Mouse (Mus musculus) testis, adult 2 months (tissue): Measurements from ENCODE around the gene Mlc1. TPM values are rescaled to one million over a fixed set of nuclear protein-coding genes. Genes with fewer than 3 reads are reported as not detected.

Experiments
- H3K27ac ChIP-seq: fragments of 200-500 bp; 2 replicates; pipeline ENCODE4 v1.5.1; 2012; ENCODE audit warnings: low read depth, low read length; ENCODE audit not compliant: control insufficient read depth, insufficient read depth
- H3K27me3 ChIP-seq: fragments of 200-500 bp; 2 replicates; pipeline ENCODE4 v1.6.1; 2012; ENCODE audit warnings: mild to moderate bottlenecking, low read length, moderate library complexity; ENCODE audit not compliant: control insufficient read depth, insufficient read depth
- H3K36me3 ChIP-seq: fragments of 200-500 bp; 2 replicates; pipeline ENCODE4 v1.6.1; 2012; ENCODE audit warnings: mild to moderate bottlenecking, low read length; ENCODE audit not compliant: control insufficient read depth, insufficient read depth
- H3K4me1 ChIP-seq: fragments of 200-500 bp; 2 replicates; pipeline ENCODE4 v1.6.1; 2012; ENCODE audit warnings: low read length; ENCODE audit not compliant: control insufficient read depth, insufficient read depth
- H3K4me3 ChIP-seq: fragments of 200-500 bp; 2 replicates; pipeline ENCODE4 v1.5.1; 2012; ENCODE audit warnings: low read depth, mild to moderate bottlenecking, low read length, moderate library complexity, mixed read lengths; ENCODE audit not compliant: control insufficient read depth
- CTCF ChIP-seq: fragments of 200-500 bp; IDR thresholded peaks from 2 replicates; pipeline ENCODE4 v1.5.1; 2012; ENCODE audit warnings: low read depth, mild to moderate bottlenecking, inconsistent platforms, low read length, moderate library complexity; ENCODE audit not compliant: control insufficient read depth, insufficient read depth, insufficient replicate concordance
- POLR2A ChIP-seq: fragments of 200-500 bp; IDR thresholded peaks from 2 replicates; pipeline ENCODE4 v1.6.1; 2012; ENCODE audit warnings: low read depth, mild to moderate bottlenecking, inconsistent platforms, low read length, moderate library complexity; ENCODE audit not compliant: control insufficient read depth
- polyA plus RNA-seq: library from polyadenylated mRNA; depleted of rRNA; stranded (reverse); fragments of >200 nt; gene quantifications from 2 replicates; pipeline ENCODE4 v1.2.3, GENCODE M21; 2012

Mlc1 gene
- polyA plus RNA-seq, 1 experiment: 56.3 TPM

- Histone ChIP-seq H3K27ac (no peak overlapping the region), H3K4me3 (no peak overlapping the region), H3K4me1 (no peaks in the 10 kb centered on the region), H3K27me3 (no peaks in the 10 kb centered on the region), H3K36me3 (no peaks in the 10 kb centered on the region)
- TF ChIP-seq CTCF: no peak
- no peak for TF ChIP-seq POLR2A
Measured at GRCm38 (mm10) chr15:88936619-88937290, 42.1 kb downstream of the Mlc1 start.

DNA sequence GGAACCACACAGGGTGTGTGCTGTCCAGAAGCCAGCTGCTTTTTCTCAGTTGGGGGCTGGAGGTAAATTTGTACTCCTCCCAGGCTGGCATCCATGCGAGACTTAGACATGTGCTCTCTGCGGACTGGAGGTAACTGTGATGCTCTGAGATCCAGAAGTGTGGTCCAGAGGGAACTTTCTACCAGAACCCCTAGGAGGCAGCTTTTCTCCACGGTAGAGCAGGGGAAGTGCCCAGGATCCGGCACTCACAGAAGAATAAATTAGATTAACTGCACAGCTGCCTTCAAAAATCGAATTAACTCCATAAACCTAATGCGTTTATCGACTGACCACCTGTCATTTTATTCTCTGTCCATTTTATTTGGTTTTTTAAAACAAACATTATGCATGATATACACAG, 44.7 kb downstream of the Mlc1 start:
- H3K27ac ChIP-seq: no peak overlapping the region
- TF ChIP-seq CTCF (no peak), POLR2A (no peak)
- H3K4me1 ChIP-seq: no peaks in the 10 kb centered on the region
- H3K4me3 ChIP-seq: no peak overlapping the region
- H3K36me3 ChIP-seq: no peaks in the 10 kb centered on the region
- no peaks in the 10 kb centered on the region for H3K27me3 ChIP-seq

GRCm38 (mm10) chr15:88932667-88933066, 46.1 kb downstream of the Mlc1 start:
- no peak overlapping the region for H3K27ac ChIP-seq
- no peaks in the 10 kb centered on the region for H3K27me3 ChIP-seq
- TF ChIP-seq POLR2A (no peak), CTCF (no peak)
- no peak overlapping the region for H3K4me3 ChIP-seq
- no peaks in the 10 kb centered on the region for H3K36me3 ChIP-seq
- H3K4me1 ChIP-seq: no peaks in the 10 kb centered on the region

GRCm38 (mm10) chr15:88921992-88922310, 56.9 kb downstream of the Mlc1 start:
- H3K4me3 ChIP-seq: no peak overlapping the region
- TF ChIP-seq CTCF: no peak
- TF ChIP-seq POLR2A: no peak
- no peaks in the 10 kb centered on the region for H3K36me3 ChIP-seq
- H3K4me1 ChIP-seq: no peaks in the 10 kb centered on the region
- H3K27me3 ChIP-seq: no peaks in the 10 kb centered on the region
- no peak overlapping the region for H3K27ac ChIP-seq

DNA sequence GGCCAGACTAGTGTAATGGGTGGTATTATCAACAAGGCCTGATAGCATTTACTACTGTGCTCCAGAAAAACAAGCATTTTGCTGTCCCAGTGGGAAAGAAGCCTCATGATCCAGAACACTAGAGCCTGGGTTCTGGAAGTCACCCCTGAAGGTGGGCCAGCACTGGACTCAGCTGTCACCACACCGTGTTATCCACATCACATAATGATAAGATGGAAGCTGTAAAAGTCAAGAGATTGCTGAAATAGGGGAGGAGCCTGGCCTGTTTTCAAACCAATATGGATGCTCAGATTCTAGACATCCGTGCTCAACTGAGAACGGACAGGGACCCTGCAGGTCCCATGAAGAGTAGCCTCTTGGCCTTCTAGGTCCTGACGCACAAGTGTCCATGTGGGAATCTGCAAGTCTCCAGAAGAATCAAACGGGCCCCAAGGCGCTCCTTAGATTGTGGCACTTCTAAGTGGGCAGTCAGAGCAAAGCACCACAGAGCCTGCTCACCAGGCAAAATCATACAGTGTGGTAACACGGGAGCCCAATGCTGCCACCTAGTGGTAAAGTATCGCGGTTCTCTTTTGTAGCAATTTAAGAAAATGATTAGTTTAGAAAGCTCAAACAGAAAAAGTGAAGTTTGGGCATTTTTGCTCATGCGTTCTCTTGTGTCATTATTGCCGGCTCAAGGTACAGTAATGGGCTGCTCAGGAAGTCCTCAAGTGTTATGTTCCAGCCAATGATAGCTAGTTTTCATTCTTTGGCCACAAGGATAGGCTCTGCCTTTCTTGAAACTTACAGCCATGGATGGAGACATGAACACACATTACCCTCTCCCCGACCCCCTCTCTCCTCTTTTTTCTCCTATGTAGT, 57.4 kb downstream of the Mlc1 start:
- Histone ChIP-seq H3K27me3 (no peaks in the 10 kb centered on the region), H3K4me3 (no peak overlapping the region), H3K27ac (no peak overlapping the region), H3K4me1 (no peaks in the 10 kb centered on the region), H3K36me3 (no peaks in the 10 kb centered on the region)
- no peak for TF ChIP-seq POLR2A
- peak; percentile 56; the same call in 1 of the 2 replicates for TF ChIP-seq CTCF

DNA sequence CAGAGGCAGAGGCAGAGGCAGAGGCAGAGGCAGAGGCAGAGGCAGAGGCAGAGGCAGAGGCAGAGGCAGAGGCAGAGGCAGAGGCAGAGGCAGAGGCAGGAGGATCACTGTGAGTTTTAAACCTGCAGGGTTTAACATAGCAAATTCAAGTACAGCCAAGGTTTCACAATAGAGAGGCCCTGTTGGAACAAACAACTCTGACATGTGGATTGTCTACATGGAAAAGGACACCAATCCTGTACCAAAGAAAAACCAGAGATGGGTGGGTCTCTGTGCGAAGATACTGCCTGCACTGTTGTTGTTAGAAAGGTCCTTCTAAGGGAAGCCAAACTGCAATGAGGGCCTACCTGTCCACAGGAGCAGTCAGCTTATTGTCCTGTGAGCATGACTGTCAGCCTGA, 58.7 kb downstream of the Mlc1 start:
- no peak overlapping the region for H3K4me3 ChIP-seq

GRCm38 (mm10) chr15:88919328-88919727, 59.5 kb downstream of the Mlc1 start:
- Histone ChIP-seq H3K4me1 (no peaks in the 10 kb centered on the region), H3K27ac (no peak overlapping the region), H3K27me3 (no peaks in the 10 kb centered on the region), H3K36me3 (no peaks in the 10 kb centered on the region), H3K4me3 (no peak overlapping the region)
- TF ChIP-seq CTCF: no peak
- no peak for TF ChIP-seq POLR2A

More for the DNA sequence above, 58.7 kb downstream of the Mlc1 start:
- no peaks in the 10 kb centered on the region for H3K36me3 ChIP-seq
- H3K27ac ChIP-seq: no peak overlapping the region
- H3K27me3 ChIP-seq: no peaks in the 10 kb centered on the region
- H3K4me1 ChIP-seq: no peaks in the 10 kb centered on the region
- no peak for TF ChIP-seq CTCF
- TF ChIP-seq POLR2A: no peak
